Mouse (Mus musculus): Measurements from ENCODE around the gene Slc9a7. TPM values are rescaled to one million over a fixed set of nuclear protein-coding genes. Genes with fewer than 3 reads are reported as not detected.

The Slc9a7 gene
- polyA plus RNA-seq, 1 experiment from 2014 or later: 3.4 TPM

DNA sequence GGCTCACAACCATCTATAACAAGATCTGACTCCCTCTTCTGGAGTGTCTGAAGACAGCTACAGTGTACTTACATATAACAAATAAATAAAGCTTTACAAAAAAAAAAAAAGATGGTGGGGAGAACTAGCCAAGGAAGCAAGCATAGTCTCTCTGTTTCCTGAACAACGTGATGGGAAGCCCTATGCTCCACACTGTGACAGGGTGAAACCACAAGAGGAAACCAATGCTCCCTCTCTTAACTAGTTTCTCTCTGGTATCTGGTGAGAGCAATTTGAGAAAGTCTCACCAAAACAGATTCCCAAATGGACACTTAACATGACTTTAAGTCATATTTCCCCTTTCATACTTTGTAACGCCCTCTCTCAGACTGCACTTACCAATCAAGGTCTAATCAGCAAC, 5.4 kb downstream of the Slc9a7 start:
- WGBS: 76% methylated on average over 2 of the region's 2 CpGs
- no peaks in the 10 kb centered on the region for H3K9me3 ChIP-seq (ENCODE audit: control insufficient read depth, low read length)
- no peak overlapping the region for H3K27ac ChIP-seq (ENCODE audit: low read depth, low read length)
- H3K4me2 ChIP-seq (ENCODE audit: low read depth): no peak overlapping the region
- no peaks in the 10 kb centered on the region for H3K27me3 ChIP-seq (ENCODE audit: control insufficient read depth, insufficient read depth, low read length)
- DNase-seq (ENCODE audit: low spot score): no peak
- no peaks in the 10 kb centered on the region for H3K36me3 ChIP-seq (ENCODE audit: control insufficient read depth, insufficient read depth, low read length)
- no peaks in the 10 kb centered on the region for H3K4me1 ChIP-seq (ENCODE audit: control insufficient read depth, insufficient read depth, low read length)
- H3K9ac ChIP-seq (ENCODE audit: low read length): no peak overlapping the region
- H3K4me3 ChIP-seq (ENCODE audit: low read depth, low read length): no peak overlapping the region
- no peak for ATAC-seq (ENCODE audit: insufficient read depth, low FRiP score, low TSS enrichment)

DNA sequence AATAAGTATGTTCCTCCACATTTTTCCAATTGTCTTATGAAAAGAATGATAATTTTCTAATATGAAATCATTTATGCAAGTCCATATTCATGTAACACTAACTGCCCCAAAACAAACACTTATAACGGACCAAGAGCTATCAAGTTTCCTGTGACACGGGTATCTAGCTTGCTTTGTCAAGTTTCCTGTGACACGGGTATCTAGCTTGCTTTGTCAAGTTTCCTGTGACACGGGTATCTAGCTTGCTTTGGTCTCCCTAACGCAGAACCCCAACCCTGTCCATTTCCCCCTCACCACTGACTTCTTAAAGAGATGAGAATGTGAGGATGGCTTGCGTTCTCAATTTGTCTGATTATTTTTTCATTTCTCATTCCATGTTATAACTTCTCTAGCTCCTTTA, 12.2 kb downstream of the Slc9a7 start:
- no peak for ATAC-seq (ENCODE audit: insufficient read depth, low FRiP score, low TSS enrichment)
- no peaks in the 10 kb centered on the region for H3K9me3 ChIP-seq (ENCODE audit: control insufficient read depth, low read length)
- no peak overlapping the region for H3K27ac ChIP-seq (ENCODE audit: low read depth, low read length)
- no peak overlapping the region for H3K4me3 ChIP-seq (ENCODE audit: low read depth, low read length)
- no peak overlapping the region for H3K4me2 ChIP-seq (ENCODE audit: low read depth)
- WGBS: 83% methylated on average over 6 of the region's 6 CpGs
- no peak overlapping the region for H3K9ac ChIP-seq (ENCODE audit: low read length)
- DNase-seq (ENCODE audit: low spot score): no peak
- H3K27me3 ChIP-seq (ENCODE audit: control insufficient read depth, insufficient read depth, low read length): no peaks in the 10 kb centered on the region
- H3K4me1 ChIP-seq (ENCODE audit: control insufficient read depth, insufficient read depth, low read length): no peaks in the 10 kb centered on the region
- H3K36me3 ChIP-seq (ENCODE audit: control insufficient read depth, insufficient read depth, low read length): no peaks in the 10 kb centered on the region

DNA sequence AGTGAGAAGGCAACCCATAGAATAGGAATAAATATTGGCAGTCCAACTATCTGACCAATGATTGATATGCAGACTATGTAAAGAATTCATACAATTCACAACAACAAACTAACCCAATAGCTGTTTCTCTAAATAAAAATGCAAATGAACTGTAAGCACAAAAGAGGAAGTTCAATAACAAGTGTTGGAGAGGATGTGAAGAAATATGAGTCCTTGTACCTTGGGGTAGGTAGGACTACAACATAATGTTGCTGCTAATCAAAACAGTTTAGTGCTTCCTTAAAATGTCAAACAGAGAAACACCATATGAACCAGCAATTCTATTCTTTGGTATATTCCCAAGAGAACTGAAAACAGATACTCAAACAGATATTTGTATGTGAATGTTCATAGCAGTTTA, 17.8 kb downstream of the Slc9a7 start:
- H3K9ac ChIP-seq (ENCODE audit: low read length): no peak overlapping the region
- H3K4me1 ChIP-seq (ENCODE audit: control insufficient read depth, insufficient read depth, low read length): no peaks in the 10 kb centered on the region
- H3K9me3 ChIP-seq (ENCODE audit: control insufficient read depth, low read length): no peaks in the 10 kb centered on the region
- no peak overlapping the region for H3K4me2 ChIP-seq (ENCODE audit: low read depth)
- H3K27me3 ChIP-seq (ENCODE audit: control insufficient read depth, insufficient read depth, low read length): no peaks in the 10 kb centered on the region
- ATAC-seq (ENCODE audit: insufficient read depth, low FRiP score, low TSS enrichment) (no peak), DNase-seq (ENCODE audit: low spot score) (no peak)
- no peak overlapping the region for H3K27ac ChIP-seq (ENCODE audit: low read depth, low read length)
- H3K4me3 ChIP-seq (ENCODE audit: low read depth, low read length): no peak overlapping the region
- no peaks in the 10 kb centered on the region for H3K36me3 ChIP-seq (ENCODE audit: control insufficient read depth, insufficient read depth, low read length)

DNA sequence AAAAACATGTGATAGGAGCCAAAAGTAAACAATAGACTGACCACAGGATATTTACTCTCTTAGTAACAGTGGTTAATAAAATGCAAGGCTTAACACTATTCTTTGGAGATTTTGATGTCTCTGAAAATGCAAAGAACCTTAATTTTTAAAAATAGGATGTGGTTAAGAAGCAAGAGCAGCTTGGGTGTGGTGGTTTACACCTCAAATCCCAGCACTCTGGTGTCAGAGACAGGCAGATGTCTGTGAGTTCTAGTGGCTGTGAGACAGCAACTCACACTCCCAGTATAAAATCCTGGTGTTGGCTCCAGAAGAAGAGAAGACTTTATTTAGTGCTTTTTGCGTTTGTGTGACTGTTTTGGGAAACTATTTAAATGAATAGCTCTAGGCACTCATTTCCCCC, 19.6 kb downstream of the Slc9a7 start:
- no peak overlapping the region for H3K4me2 ChIP-seq (ENCODE audit: low read depth)
- no peak overlapping the region for H3K9ac ChIP-seq (ENCODE audit: low read length)
- H3K4me1 ChIP-seq (ENCODE audit: control insufficient read depth, insufficient read depth, low read length): no peaks in the 10 kb centered on the region
- 50% methylated on average over 1 of the region's 1 CpGs for WGBS
- no peaks in the 10 kb centered on the region for H3K27me3 ChIP-seq (ENCODE audit: control insufficient read depth, insufficient read depth, low read length)
- H3K27ac ChIP-seq (ENCODE audit: low read depth, low read length): no peak overlapping the region
- no peaks in the 10 kb centered on the region for H3K36me3 ChIP-seq (ENCODE audit: control insufficient read depth, insufficient read depth, low read length)
- DNase-seq (ENCODE audit: low spot score) (no peak), ATAC-seq (ENCODE audit: insufficient read depth, low FRiP score, low TSS enrichment) (no peak)
- no peak overlapping the region for H3K4me3 ChIP-seq (ENCODE audit: low read depth, low read length)
- no peaks in the 10 kb centered on the region for H3K9me3 ChIP-seq (ENCODE audit: control insufficient read depth, low read length)

DNA sequence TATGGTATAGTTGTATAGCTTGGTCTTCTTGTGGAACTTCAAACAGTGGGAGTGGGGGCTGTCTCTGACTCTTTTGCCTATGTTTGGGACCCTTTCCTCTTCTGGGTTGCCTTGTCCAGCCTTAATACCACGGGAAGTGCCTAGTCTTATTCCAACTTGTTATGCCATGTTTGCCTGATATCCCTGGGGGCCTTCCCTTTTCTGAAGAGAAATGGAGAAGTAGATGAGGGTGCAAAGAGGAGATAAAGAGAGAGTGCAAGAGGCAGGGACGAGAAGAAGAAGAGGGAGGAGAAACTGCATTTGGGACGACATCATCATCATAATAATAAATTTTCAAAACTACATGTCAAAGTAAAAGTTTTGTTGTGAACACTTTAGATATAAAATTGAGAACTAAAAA, 21.6 kb downstream of the Slc9a7 start:
- Histone ChIP-seq H3K4me1 (ENCODE audit: control insufficient read depth, insufficient read depth, low read length) (no peaks in the 10 kb centered on the region), H3K9me3 (ENCODE audit: control insufficient read depth, low read length) (no peaks in the 10 kb centered on the region), H3K9ac (ENCODE audit: low read length) (no peak overlapping the region), H3K4me3 (ENCODE audit: low read depth, low read length) (no peak overlapping the region), H3K27ac (ENCODE audit: low read depth, low read length) (no peak overlapping the region), H3K4me2 (ENCODE audit: low read depth) (no peak overlapping the region), H3K36me3 (ENCODE audit: control insufficient read depth, insufficient read depth, low read length) (no peaks in the 10 kb centered on the region), H3K27me3 (ENCODE audit: control insufficient read depth, insufficient read depth, low read length) (no peaks in the 10 kb centered on the region)
- DNase-seq (ENCODE audit: low spot score) (no peak), ATAC-seq (ENCODE audit: insufficient read depth, low FRiP score, low TSS enrichment) (no peak)
- WGBS: 80% methylated on average over 3 of the region's 3 CpGs

DNA sequence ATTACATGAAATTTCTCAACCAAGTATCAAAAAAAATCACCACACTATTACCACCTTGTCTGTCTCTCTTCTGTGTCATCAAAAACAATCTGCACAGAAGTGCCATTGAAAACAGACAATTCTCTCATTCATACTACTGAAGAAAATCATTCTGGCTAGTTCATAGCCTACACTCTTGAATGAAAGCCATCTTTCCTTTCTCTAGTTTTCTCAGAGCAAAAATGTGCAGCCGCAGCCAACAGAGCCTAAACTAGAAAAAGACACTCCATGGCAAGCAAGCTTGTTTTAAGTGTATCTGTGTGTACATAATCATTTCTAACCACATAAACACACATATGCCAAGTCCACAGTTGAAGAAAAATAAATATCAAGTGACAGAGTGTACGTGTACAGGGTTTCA, 27.2 kb downstream of the Slc9a7 start:
- H3K9me3 ChIP-seq (ENCODE audit: control insufficient read depth, low read length): no peaks in the 10 kb centered on the region
- DNase-seq (ENCODE audit: low spot score) (no peak), ATAC-seq (ENCODE audit: insufficient read depth, low FRiP score, low TSS enrichment) (no peak)
- H3K9ac ChIP-seq (ENCODE audit: low read length): no peak overlapping the region
- no peaks in the 10 kb centered on the region for H3K27me3 ChIP-seq (ENCODE audit: control insufficient read depth, insufficient read depth, low read length)
- H3K27ac ChIP-seq (ENCODE audit: low read depth, low read length): no peak overlapping the region
- H3K4me3 ChIP-seq (ENCODE audit: low read depth, low read length): no peak overlapping the region
- no peaks in the 10 kb centered on the region for H3K36me3 ChIP-seq (ENCODE audit: control insufficient read depth, insufficient read depth, low read length)
- no peaks in the 10 kb centered on the region for H3K4me1 ChIP-seq (ENCODE audit: control insufficient read depth, insufficient read depth, low read length)
- 94% methylated on average over 2 of the region's 2 CpGs for WGBS
- H3K4me2 ChIP-seq (ENCODE audit: low read depth): no peak overlapping the region

DNA sequence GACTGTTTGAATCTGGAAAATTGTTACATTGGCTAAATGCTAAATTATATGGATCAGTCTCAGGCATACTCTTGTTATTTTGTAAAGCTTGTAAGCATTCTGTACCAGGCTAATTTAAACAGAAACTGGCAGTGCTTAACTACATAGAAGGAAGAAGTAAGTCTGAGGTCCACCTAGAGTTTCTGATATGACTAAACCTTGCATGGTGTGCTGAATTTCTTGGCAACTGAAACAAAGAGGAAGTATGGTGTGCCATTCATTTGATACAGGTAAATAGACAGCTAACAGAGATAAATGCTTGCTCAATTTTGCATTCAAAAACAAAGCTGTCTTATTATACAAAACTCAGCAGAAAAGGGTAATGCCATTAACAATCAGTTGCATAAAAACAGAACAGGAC, 63.5 kb downstream of the Slc9a7 start:
- DNase-seq (ENCODE audit: low spot score): no peak
- no peak for ATAC-seq (ENCODE audit: insufficient read depth, low FRiP score, low TSS enrichment)
- Histone ChIP-seq H3K4me3 (ENCODE audit: low read depth, low read length) (no peak overlapping the region), H3K27me3 (ENCODE audit: control insufficient read depth, insufficient read depth, low read length) (no peaks in the 10 kb centered on the region), H3K36me3 (ENCODE audit: control insufficient read depth, insufficient read depth, low read length) (no peaks in the 10 kb centered on the region), H3K4me1 (ENCODE audit: control insufficient read depth, insufficient read depth, low read length) (no peaks in the 10 kb centered on the region), H3K27ac (ENCODE audit: low read depth, low read length) (no peak overlapping the region), H3K9me3 (ENCODE audit: control insufficient read depth, low read length) (no peaks in the 10 kb centered on the region), H3K9ac (ENCODE audit: low read length) (no peak overlapping the region), H3K4me2 (ENCODE audit: low read depth) (no peak overlapping the region)

DNA sequence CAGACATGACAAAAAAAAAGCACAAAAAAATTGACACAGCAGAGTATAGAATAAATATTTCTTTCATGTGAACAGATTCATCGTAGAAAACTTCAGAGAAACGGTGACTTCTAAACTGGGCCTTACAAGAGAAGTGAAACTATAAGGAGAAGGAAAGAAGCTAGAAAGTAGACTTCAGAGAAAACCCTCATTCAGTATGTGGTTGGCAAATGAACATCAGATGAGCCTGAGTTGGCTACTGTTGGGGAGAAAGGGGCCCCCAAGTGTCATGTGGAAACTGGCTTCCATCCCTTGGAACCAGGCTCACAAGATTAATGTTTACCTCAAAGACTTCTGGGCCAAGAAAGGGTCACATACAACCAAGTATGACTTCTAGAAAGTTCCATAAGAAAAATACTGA, 70.1 kb downstream of the Slc9a7 start:
- ATAC-seq (ENCODE audit: insufficient read depth, low FRiP score, low TSS enrichment): no peak
- Histone ChIP-seq H3K4me1 (ENCODE audit: control insufficient read depth, insufficient read depth, low read length) (no peaks in the 10 kb centered on the region), H3K27me3 (ENCODE audit: control insufficient read depth, insufficient read depth, low read length) (no peaks in the 10 kb centered on the region), H3K9me3 (ENCODE audit: control insufficient read depth, low read length) (no peaks in the 10 kb centered on the region), H3K4me2 (ENCODE audit: low read depth) (no peak overlapping the region), H3K36me3 (ENCODE audit: control insufficient read depth, insufficient read depth, low read length) (no peaks in the 10 kb centered on the region), H3K4me3 (ENCODE audit: low read depth, low read length) (no peak overlapping the region), H3K9ac (ENCODE audit: low read length) (no peak overlapping the region), H3K27ac (ENCODE audit: low read depth, low read length) (no peak overlapping the region)
- no peak for DNase-seq (ENCODE audit: low spot score)
- WGBS: 96% methylated on average over 2 of the region's 2 CpGs

DNA sequence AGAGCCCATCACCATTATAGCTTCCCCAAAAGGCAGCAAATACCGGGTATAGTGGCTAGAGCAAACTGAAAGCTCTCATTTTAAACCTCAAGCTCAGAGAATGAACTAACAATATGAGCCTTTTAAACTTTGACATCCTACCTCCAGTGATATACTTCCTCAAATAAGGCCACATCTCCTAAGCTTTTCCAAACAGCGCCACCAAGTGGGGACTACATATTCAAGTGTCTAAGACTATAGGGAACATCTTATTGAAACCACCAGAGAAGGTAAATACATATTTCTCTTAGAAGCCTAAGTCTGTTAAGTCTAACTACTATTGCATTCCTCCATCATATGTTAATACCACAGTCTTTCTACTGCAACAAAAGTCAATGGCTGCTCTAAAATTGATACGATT, 106.0 kb downstream of the Slc9a7 start:
- H3K9me3 ChIP-seq (ENCODE audit: control insufficient read depth, low read length): no peaks in the 10 kb centered on the region
- DNase-seq (ENCODE audit: low spot score) (no peak), ATAC-seq (ENCODE audit: insufficient read depth, low FRiP score, low TSS enrichment) (no peak)
- H3K9ac ChIP-seq (ENCODE audit: low read length): no peak overlapping the region
- no peaks in the 10 kb centered on the region for H3K27me3 ChIP-seq (ENCODE audit: control insufficient read depth, insufficient read depth, low read length)
- H3K27ac ChIP-seq (ENCODE audit: low read depth, low read length): no peak overlapping the region
- 65% methylated on average over 3 of the region's 3 CpGs for WGBS
- H3K36me3 ChIP-seq (ENCODE audit: control insufficient read depth, insufficient read depth, low read length): no peaks in the 10 kb centered on the region
- no peak overlapping the region for H3K4me2 ChIP-seq (ENCODE audit: low read depth)
- no peaks in the 10 kb centered on the region for H3K4me1 ChIP-seq (ENCODE audit: control insufficient read depth, insufficient read depth, low read length)
- H3K4me3 ChIP-seq (ENCODE audit: low read depth, low read length): no peak overlapping the region

Data from neural tube, embryonic 11.5 days (tissue).